Mouse (Mus musculus) adrenal gland, postnatal 10 days (tissue): Measurements from ENCODE around the gene Mia3. TPM values are rescaled to one million over a fixed set of nuclear protein-coding genes. Genes with fewer than 3 reads are reported as not detected.

ENCODE experiments used
- total RNA-seq, 2 experiments: library from RNA; stranded (reverse); gene quantifications; 2 replicates each; pipeline ENCODE4 v1.2.3; 2021

The Mia3 gene
- total RNA-seq, 2 experiments from 2014 or later, result 134 to 148 TPM

Other genes with a start within 250 kb of the Mia3 start
- 10 to 100 TPM; 10.2 to 14.9 TPM for gene Disp1, start 148.0 kb downstream of the Mia3 start, total RNA-seq
- gene Aida, start 73.0 kb downstream of the Mia3 start, total RNA-seq, result 10 to 100 TPM; 41.3 to 51.6 TPM
- gene Brox, start 72.3 kb downstream of the Mia3 start, total RNA-seq, result 10 to 100 TPM; 45.0 to 46.0 TPM
- 10 to 100 TPM; 12.7 to 13.3 TPM for gene Taf1a, start 19.4 kb upstream of the Mia3 start, total RNA-seq
- gene Hhipl2, start 48.7 kb upstream of the Mia3 start, total RNA-seq, result not detected